Mouse (Mus musculus): ENCODE measurements around the gene Zpr1. TPM values are rescaled to one million over a fixed set of nuclear protein-coding genes. Genes with fewer than 3 reads are reported as not detected.
"Not testable (repeated sequence)": the region's sequence is repeated elsewhere in the genome, so short reads cannot be mapped to it uniquely, and the experiment has no call there.

Zpr1 gene
- total RNA-seq, 4 experiments from 2014 or later: 41.4 to 46.2 (median 43.4) TPM

- DNase-seq (ENCODE audit: low spot score in 2 of 2): no peak
Measured at GRCm38 (mm10) chr9:46259111-46259510, 13.8 kb upstream of the Zpr1 start.

- no peak for DNase-seq (ENCODE audit: low spot score in 2 of 2)
Measured at GRCm38 (mm10) chr9:46261131-46261530, 11.7 kb upstream of the Zpr1 start.

DNA sequence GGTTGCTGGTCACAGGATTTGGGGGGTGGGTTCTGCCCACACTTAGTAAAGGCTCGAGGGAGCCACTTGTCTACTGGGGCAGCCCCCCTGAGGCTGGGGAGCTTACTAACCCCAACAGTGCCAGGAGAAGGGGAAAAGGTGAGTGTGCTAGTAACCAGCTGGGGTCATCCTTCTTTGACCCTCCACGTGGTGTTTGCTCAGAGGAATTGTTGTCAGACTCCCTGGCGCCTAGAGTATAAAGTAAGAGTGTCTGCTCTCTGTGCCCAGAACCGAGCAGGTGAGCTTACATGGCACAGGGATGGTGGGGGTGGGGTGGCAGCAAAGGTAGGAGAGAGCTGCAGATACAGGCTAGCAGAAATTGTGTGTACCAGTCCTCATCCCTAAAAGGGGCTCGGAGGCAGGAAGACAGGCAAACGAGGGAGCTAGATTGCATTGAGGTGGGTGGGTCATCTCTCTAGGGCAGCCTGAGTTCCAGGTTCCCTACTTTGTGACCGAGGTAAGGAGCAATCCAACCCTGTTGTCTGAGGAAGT lies 4.5 kb upstream of the Zpr1 start, which contains the start of gene Apoa5:
Gene Apoa5 (plus strand): TSS at position 291 of the 531 bp plus-strand sequence.
- DNase-seq (ENCODE audit: low spot score in 2 of 2): no peak

DNA sequence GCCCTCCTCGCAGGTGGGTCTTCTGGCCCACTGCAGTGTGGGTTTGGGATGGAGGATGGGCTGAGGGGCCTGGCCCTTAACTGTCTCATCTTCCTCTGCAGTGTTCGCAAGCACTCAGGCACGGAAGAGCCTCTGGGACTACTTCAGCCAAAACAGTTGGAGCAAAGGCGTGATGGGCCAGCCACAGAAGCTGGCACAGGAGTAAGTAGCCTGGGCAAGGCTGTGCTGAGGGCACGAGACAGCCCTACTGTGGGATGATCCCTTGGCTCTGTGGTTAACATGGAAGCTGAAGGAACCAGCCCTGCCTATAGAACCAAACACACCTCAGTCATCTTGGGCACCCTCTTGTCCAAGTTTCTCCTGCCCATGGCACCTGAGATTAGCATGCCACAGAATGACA lies 3.7 kb upstream of the Zpr1 start:
- no peak for DNase-seq (ENCODE audit: low spot score in 2 of 2)

GRCm38 (mm10) chr9:46270782-46271181 lies 2.1 kb upstream of the Zpr1 start:
- DNase-seq (ENCODE audit: low spot score in 2 of 2): no peak

GRCm38 (mm10) chr9:46272070-46272469 lies 794 bp upstream of the Zpr1 start:
- no peak for DNase-seq (ENCODE audit: low spot score in 2 of 2)

- no peak for DNase-seq (ENCODE audit: low spot score in 2 of 2)
Measured at GRCm38 (mm10) chr9:46274494-46274893, 1.6 kb downstream of the Zpr1 start.

DNA sequence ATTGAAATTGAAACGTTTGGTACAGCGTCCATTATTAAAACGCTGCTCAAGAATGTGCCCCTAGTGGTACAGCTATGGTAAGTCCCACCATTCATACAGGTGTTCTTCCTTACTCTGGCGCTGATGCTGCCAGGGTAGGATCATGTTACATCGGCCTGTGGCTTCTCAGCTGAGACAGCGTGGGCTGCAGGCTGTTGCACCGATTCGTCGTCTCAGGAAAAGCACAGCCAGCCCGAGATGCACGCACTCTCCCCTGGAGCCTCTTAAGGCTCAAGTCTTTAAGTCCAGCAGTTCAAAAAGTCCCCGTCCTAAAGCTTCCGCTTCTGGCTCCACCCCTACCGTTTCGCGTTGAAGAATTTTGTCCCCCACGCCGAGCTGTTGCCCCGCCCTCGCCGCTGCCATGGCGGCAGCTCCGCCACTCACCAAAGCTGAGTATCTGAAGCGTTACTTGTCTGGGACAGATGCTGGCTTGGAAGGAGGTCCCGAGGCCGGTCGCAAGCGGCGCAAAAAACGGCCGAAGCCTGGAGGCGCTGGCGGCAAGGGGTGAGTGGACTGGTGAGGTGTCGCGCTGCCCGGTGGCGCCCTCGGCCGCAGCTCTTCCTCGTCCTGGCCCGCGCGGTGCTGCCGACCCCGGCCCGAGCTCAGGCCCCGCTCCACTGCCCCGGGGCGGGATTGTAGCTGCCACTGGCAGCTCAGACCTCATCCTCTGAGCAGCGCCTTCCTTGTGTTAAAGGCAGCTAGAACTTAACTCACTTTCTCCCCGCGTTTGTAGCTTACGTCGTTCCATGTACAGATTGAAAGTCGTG lies 10.0 kb downstream of the Zpr1 start, which contains the start of gene Bud13:
Gene Bud13 (plus strand): TSS at position 378 of the 806 bp plus-strand sequence.
- DNase-seq (ENCODE audit: low spot score in 2 of 2): peak; percentile 80 to 98

GRCm38 (mm10) chr9:46298381-46298780 lies 25.5 kb downstream of the Zpr1 start:
- no peak for DNase-seq (ENCODE audit: low spot score in 2 of 2)

GRCm38 (mm10) chr9:46302142-46302541 lies 29.3 kb downstream of the Zpr1 start:
- no peak for DNase-seq (ENCODE audit: low spot score in 2 of 2)

DNA sequence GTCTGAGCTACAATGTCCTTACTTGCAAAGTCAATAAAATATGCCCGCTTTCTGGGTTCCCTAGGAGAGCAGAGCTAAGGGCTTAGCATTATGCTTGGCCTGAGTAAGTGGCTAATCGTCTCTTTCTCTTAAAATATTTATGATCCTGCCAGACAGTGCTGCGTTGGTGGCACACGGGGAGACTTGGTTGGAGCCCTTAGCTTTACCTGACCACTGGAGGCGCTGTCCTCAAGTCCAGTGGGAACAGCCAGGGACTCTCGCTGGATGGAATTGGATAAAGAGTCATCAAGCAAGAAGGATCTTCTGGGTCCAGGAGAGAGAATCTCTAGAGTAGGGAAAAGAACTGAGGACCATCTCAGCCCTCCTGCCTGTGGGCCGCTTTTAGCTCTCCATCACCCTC lies 36.3 kb downstream of the Zpr1 start:
- no peak for DNase-seq (ENCODE audit: low spot score in 2 of 2)

DNA sequence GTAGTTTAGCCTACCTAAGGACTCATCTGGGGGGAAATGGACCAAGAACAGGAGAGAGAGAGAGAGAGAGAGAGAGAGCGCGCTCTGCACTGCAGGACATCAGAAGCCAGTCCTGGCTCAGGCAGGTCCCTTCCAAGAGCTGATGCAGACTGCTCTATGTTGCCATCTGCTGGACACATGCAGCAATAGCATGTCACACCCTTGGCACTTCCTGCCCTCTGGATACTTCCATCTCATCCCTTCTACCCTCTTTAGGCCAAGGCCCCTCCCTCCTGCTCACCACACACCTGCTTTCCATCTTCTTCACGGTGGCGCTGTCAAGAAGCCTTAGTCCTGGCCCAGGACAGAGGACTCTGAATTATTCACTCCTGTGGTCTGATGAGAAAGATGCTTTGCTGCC lies 41.6 kb downstream of the Zpr1 start:
- no peak for DNase-seq (ENCODE audit: low spot score in 2 of 2)

- no peak for DNase-seq (ENCODE audit: low spot score in 2 of 2)
Measured at GRCm38 (mm10) chr9:46314921-46315320, 42.1 kb downstream of the Zpr1 start.

DNA sequence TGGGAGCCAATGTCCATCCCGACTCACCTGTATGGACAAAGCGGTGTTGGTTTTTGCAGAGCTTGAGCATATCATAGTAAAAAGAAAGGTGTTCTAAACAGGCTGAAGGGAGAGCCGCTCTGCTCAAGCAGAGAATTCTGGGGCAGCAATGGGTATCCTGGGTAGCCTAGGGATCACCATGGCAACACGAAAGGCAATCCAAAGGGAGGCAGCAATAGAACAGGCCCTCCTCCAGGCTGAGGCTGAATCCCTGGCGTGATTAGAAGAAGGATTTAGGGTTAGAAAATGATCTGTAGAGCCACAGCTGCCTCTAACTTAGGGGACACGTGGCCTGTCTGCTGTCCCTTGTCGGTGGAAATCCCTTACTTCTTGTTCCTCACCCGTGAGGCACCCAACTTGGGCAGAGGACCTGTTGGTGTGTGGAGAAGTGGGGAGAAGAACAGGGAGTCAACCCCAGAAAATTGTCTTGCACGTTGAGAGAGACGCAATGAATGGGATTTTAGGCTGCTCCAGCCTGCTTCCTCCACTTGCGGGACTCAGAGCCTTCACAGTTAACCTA lies 43.0 kb downstream of the Zpr1 start:
- peak in 1 of 2 experiments; percentile 53 for DNase-seq (ENCODE audit: low spot score in 2 of 2)

DNA sequence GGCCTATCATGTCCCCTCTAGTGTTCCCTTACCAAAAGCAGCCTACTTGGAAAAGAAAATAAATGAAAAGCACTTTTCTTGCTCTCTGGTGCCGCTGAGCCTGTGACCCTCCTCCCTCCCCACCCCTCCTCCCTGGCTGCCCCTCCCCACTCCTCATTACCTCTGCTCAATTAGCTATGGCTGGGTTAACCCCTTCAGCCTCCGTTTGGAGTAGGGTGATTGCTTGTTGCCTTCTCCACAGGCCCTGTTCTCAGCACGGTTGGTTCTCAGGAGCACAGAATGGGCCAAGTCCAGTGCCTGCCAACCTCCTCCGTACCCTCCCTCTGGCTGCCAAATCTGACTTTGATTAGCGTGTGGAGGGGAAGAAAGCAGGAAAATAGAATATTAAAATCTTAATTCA lies 43.5 kb downstream of the Zpr1 start:
- no peak for DNase-seq (ENCODE audit: low spot score in 2 of 2)

- no peak for DNase-seq (ENCODE audit: low spot score in 2 of 2)
Measured at GRCm38 (mm10) chr9:46316909-46317308, 44.0 kb downstream of the Zpr1 start.

GRCm38 (mm10) chr9:46317957-46318356 lies 45.1 kb downstream of the Zpr1 start:
- DNase-seq (ENCODE audit: low spot score in 2 of 2): no peak

- not testable (repeated sequence) for DNase-seq (ENCODE audit: low spot score in 2 of 2)
Measured at GRCm38 (mm10) chr9:46319886-46320285, 47.0 kb downstream of the Zpr1 start, which contains the start of gene 4931429L15Rik. TSS of gene 4931429L15Rik (minus strand) at chr9:46319986.

GRCm38 (mm10) chr9:46320461-46320860 lies 47.6 kb downstream of the Zpr1 start:
- no peak for DNase-seq (ENCODE audit: low spot score in 2 of 2)

DNA sequence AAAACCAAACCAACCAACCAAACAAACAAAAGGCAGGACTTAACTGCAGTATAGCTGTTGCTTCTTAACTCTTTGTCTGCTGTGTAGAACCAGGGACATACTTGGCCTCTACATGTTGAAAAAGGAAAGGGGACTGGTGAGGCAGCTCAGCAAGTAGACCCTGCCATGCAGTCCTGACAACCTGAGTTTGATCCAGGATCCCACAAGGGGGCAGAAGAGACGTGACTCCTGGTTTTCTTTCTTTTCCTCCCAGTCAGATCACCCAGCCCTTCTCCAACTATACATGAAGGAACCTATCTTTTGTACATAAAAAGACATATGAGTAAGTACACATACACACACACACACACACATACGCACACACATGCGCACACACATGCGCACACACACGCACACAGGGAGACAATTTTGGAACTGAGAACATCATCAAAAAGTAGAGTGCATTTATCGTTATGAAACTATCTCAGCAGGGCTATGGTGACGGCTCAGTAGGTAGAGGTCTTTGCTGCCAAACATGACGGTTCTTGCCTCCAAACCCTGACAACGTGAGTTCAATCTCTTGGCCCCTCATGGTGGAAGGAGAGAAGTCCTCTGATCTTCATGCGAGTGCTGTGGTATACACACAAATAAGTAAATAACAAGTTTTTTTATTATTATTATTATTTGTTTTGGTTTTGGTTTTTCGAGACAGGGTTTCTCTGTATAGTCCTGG lies 54.0 kb downstream of the Zpr1 start:
- DNase-seq (ENCODE audit: low spot score in 2 of 2): no peak

DNA sequence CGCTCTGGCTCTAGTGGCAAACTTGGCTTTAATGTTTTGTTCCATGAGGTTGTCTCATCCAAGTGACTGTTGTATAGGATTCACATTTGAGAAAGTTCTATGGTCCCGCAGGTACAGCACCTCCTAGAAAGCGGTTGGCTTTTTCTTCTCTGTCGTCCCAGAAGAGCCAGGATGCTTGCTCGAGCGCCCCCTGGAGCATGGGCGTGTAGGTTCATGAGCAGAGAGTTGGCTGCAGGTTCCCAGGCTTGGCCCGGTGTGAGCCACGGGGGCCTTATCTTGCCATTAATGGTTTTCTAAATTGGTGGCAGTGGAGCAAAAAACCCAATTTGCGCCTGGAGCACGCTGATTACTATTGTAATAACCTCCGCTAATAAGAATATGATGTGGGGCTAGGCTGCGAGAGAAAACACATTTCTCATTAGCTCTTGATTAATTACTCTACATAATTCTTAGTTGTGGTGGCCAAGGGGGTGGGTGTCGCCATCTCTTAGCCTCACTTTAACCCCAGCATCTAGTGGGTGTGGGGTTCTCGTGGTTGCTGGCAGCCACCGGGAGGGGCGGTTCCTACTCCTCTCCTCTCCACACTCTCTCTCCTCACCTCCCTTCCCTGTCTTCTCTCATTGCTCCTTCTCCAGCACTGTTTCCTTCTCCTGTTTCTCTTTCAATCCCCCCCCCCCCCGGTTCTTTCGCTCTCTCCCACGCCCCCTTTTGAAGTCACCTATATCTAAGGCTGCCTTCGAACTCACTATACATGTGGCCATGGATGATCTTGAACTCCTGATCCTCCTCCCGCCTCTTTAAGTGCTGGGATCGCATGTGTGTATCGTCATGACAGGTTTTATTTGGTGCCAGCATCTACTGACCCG lies 55.1 kb downstream of the Zpr1 start:
- no peak for DNase-seq (ENCODE audit: low spot score in 2 of 2)
